Mouse (Mus musculus): ENCODE measurements at regions not wholly inside any gene's neighbourhood (a gene's known extent, or its start where the extent isn't known, plus 50 kb on each side); places are given as distances from the start of the nearest gene placed in this dataset.

GRCm38 (mm10) chr13:55892250-55892649 is 56.3 kb upstream of the Pitx1 start:
- DNase-seq (ENCODE audit: low read depth), result no peak

DNA sequence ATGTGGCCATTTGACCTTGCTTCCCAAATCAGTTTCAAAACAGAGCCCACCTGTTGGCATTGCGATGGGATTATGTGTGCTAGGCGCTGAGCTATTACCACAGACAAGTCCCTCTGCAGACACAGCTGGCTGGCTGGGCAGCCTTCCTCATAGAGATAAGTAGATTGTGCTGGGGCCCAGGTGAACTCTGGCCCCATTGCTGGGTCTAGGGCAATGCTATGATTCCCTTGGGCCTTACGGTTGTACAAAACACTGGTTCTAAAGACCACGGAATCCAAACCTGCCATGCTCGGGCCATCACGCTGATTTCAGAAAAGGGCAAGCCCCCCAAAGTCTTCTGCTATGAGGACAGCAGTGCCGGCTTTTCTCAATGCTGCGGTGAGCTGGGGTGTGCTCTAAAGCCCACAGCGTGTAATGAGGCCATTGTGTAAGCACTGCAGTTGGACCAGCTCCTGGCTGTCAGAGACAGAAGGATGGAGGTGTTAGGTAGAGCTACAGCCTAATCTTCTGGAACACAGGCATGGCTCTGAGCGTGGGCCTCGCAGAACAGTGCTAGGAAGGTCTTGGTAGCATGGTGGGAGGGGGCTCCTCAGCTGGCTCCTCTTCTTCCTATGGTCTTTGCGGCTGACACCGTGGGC is 51.2 kb upstream of the Pitx1 start:
- DNase-seq (ENCODE audit: low read depth), result no peak
